Mouse (Mus musculus) spleen, adult 2 months (tissue): Measurements from ENCODE around the gene Asb15.

Experiments
- CTCF ChIP-seq: fragments of 200-500 bp; IDR thresholded peaks from 2 replicates; pipeline ENCODE4 v1.5.1; 2011; ENCODE audit warnings: mild to moderate bottlenecking, inconsistent platforms; ENCODE audit not compliant: insufficient read depth, insufficient read length, insufficient replicate concordance; ENCODE audit errors: extremely low read depth
- POLR2A ChIP-seq: fragments of 200-500 bp; IDR thresholded peaks from 2 replicates; pipeline ENCODE4 v1.6.1; 2011; ENCODE audit warnings: low read depth, low read length, inconsistent platforms

DNA sequence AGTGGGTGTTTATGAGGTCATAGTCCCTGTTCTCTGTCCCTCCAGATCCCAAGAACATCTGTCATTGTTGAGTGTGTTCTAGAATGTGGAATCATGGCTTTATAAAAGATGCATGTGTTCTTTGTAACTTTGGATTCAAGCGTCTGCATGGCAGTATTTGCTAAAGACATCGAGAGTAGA lies at the start of gene Asb15:
- no peak for TF ChIP-seq POLR2A
- TF ChIP-seq CTCF, result no peak
